Mouse (Mus musculus) intestine, embryonic 14.5 days (tissue): ENCODE data around the gene Csrnp3. TPM values are rescaled to one million over a fixed set of nuclear protein-coding genes. Genes with fewer than 3 reads are reported as not detected.

Source experiments
- ATAC-seq: fragments of 200-750 bp; cut with Nextera tagmentation; replicated peaks from 2 replicates; pipeline ENCODE4 v1.8.0; 2017; ENCODE audit warnings: low read depth, moderate number of reproducible peaks, moderate TSS enrichment, moderate library complexity; ENCODE audit not compliant: low FRiP score, low TSS enrichment
- DNase-seq: peaks from one replicate; pipeline ENCODE4 v3.0.0-alpha.2; 2018; ENCODE audit warnings: low spot score
- H3K27ac ChIP-seq: fragments of 300-500 bp; sonication (generic); 2 replicates; pipeline ENCODE4 v1.5.1; 2014; ENCODE audit warnings: low read depth, mild to moderate bottlenecking, control low read depth
- H3K27me3 ChIP-seq: fragments of 300-500 bp; sonication (generic); replicated peaks from 2 replicates; pipeline ENCODE4 v1.6.1; 2014; ENCODE audit warnings: low read length, control low read depth; ENCODE audit not compliant: control insufficient read depth, insufficient read depth
- H3K36me3 ChIP-seq: fragments of 300-500 bp; sonication (generic); 2 replicates; pipeline ENCODE4 v1.6.1; 2014; ENCODE audit warnings: low read length, control low read depth; ENCODE audit not compliant: control insufficient read depth, insufficient read depth
- H3K4me1 ChIP-seq: fragments of 300-500 bp; sonication (generic); replicated peaks from 2 replicates; pipeline ENCODE4 v1.6.1; 2014; ENCODE audit warnings: low read length, control low read depth, mixed read lengths; ENCODE audit not compliant: control insufficient read depth, insufficient read depth
- H3K4me2 ChIP-seq: fragments of 300-500 bp; sonication (generic); 2 replicates; pipeline ENCODE4 v1.6.1; 2014; ENCODE audit warnings: low read length
- H3K4me3 ChIP-seq: fragments of 300-500 bp; sonication (generic); 2 replicates; pipeline ENCODE4 v1.5.1; 2014; ENCODE audit warnings: low read depth, low read length, control low read depth, mixed read lengths
- H3K9ac ChIP-seq: fragments of 300-500 bp; sonication (generic); 2 replicates; pipeline ENCODE4 v1.6.1; 2014; ENCODE audit warnings: mild to moderate bottlenecking, low read length
- H3K9me3 ChIP-seq: fragments of 300-500 bp; sonication (generic); 2 replicates; pipeline ENCODE4 v1.6.1; 2016; ENCODE audit warnings: low read length, control low read depth; ENCODE audit not compliant: control insufficient read depth
- WGBS: fragments of 180-500 bp; shearing (Covaris S2); extraction: QIAGEN DNeasy Blood & Tissue Kit; methylation state at CpG from one replicate; pipeline ENCODE4 v1.1.7; 2014; 5-methylcytosine and 5-hydroxymethylcytosine counted together
- polyA plus RNA-seq: library from polyadenylated mRNA; unstranded; fragments of >200 nt; fragmentation: Nextera tagmentation; extraction: Ambion mirVana; gene quantifications from 2 replicates; pipeline ENCODE4 v1.2.1, GENCODE M21; 2014

Csrnp3 gene
- polyA plus RNA-seq, 1 experiment from 2014 or later, result 2.8 TPM

DNA sequence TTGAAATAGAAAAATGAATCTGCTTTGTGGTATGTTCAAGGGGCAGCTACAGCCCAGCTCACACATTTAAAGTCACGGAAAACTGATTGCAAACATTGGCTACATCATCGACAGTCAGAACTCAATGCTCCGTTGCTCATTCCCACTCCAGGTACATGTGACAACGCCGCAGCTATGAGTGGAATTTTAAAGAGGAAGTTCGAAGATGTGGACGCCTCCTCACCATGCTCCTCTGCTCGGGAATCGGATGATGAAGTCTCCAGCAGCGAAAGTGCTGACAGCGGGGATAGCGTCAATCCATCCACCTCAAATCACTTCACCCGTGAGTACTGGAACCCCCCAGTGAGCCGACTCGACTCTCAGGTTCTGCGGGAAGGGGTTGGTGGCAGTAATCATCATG lies 103.2 kb downstream of the Csrnp3 start:
- Histone ChIP-seq H3K27me3 (no peaks in the 10 kb centered on the region), H3K4me1 (no peaks in the 10 kb centered on the region), H3K4me2 (no peak overlapping the region), H3K9ac (no peak overlapping the region), H3K36me3 (no peaks in the 10 kb centered on the region; the same call in 1 of the 2 replicates), H3K27ac (no peak overlapping the region), H3K4me3 (no peak overlapping the region), H3K9me3 (no peaks in the 10 kb centered on the region)
- DNase-seq (no peak), ATAC-seq (no peak)
- WGBS, result 88% methylated on average over 16 of the region's 16 CpGs

DNA sequence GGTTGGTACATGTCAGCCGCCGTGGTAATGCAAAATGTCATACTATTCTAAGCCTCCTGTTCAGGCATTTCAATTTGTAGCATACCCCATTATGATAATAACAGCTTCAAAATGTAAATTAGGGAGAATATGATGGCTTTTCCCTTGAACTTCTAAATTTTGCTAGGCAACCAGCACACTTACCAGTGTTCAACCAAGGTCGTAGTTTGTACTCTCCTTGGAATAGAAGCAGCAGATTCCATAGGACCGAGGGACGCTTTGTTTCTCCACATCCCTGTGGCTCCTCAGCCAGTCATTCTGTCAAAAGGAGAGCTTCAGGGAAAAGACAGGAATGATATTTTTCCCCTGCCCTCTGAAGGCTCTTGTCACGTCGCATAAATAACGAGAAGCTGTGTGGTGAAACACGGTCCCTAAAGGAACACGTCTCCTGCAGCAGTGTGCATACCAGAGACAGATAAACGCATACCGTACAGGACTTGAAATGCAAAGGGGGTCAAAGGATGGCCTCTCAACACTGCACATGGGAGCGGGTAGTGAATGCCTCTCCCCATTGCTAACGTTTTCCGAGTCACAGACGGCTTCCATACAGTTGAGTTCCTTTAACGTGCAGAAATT lies 108.3 kb downstream of the Csrnp3 start:
- Histone ChIP-seq H3K27me3 (no peaks in the 10 kb centered on the region), H3K4me3 (no peak overlapping the region), H3K36me3 (no peaks in the 10 kb centered on the region; the same call in 1 of the 2 replicates), H3K4me1 (no peaks in the 10 kb centered on the region), H3K27ac (no peak overlapping the region), H3K9ac (no peak overlapping the region), H3K9me3 (no peaks in the 10 kb centered on the region), H3K4me2 (no peak overlapping the region)
- DNase-seq, result no peak
- 66% methylated on average over 17 of the region's 17 CpGs for WGBS
- ATAC-seq, result no peak

- H3K4me2 ChIP-seq, result no peak overlapping the region
- H3K9me3 ChIP-seq, result no peaks in the 10 kb centered on the region
- DNase-seq (no peak), ATAC-seq (no peak)
- no peaks in the 10 kb centered on the region for H3K27me3 ChIP-seq
- WGBS, result 83% methylated on average over 1 of the region's 1 CpGs
- H3K4me1 ChIP-seq, result no peaks in the 10 kb centered on the region
- no peak overlapping the region for H3K27ac ChIP-seq
- H3K4me3 ChIP-seq, result no peak overlapping the region
- no peak overlapping the region for H3K9ac ChIP-seq
- no peaks in the 10 kb centered on the region for H3K36me3 ChIP-seq
Measured at GRCm38 (mm10) chr2:65955804-65956203, 110.2 kb downstream of the Csrnp3 start.

DNA sequence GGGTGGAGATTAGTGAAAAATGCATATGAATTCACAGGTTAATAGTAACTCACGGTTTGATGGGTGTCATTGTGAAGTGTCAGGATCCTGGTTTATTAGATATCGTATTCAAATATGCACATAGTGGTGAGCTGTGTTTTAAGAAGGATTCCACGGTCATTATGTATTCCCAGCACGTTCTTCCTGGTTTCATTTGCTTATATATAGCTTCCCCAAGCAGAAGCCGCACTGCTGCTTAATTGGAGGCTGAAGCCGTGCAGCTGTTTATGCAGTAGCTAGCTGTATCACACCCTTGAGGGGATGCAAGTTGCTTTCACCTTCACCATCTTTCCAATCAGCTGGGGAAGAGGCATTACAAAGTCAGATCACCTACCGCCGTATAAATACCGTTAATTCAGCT lies 111.2 kb downstream of the Csrnp3 start:
- WGBS, result 76% methylated on average over 9 of the region's 9 CpGs
- H3K9ac ChIP-seq, result no peak overlapping the region

GRCm38 (mm10) chr2:65963420-65963819 lies 117.9 kb downstream of the Csrnp3 start:
- Histone ChIP-seq H3K4me2 (no peak overlapping the region), H3K4me1 (no peaks in the 10 kb centered on the region), H3K9me3 (no peaks in the 10 kb centered on the region), H3K4me3 (no peak overlapping the region), H3K9ac (no peak overlapping the region), H3K27ac (no peak overlapping the region), H3K27me3 (no peaks in the 10 kb centered on the region), H3K36me3 (no peaks in the 10 kb centered on the region)
- ATAC-seq (no peak), DNase-seq (no peak)
- WGBS, result 71% methylated on average over 4 of the region's 4 CpGs

More for the DNA sequence above, 111.2 kb downstream of the Csrnp3 start:
- Histone ChIP-seq H3K4me2 (no peak overlapping the region), H3K27ac (no peak overlapping the region), H3K36me3 (no peaks in the 10 kb centered on the region), H3K9me3 (no peaks in the 10 kb centered on the region), H3K4me3 (no peak overlapping the region), H3K27me3 (no peaks in the 10 kb centered on the region), H3K4me1 (no peaks in the 10 kb centered on the region)
- DNase-seq (no peak), ATAC-seq (no peak)

DNA sequence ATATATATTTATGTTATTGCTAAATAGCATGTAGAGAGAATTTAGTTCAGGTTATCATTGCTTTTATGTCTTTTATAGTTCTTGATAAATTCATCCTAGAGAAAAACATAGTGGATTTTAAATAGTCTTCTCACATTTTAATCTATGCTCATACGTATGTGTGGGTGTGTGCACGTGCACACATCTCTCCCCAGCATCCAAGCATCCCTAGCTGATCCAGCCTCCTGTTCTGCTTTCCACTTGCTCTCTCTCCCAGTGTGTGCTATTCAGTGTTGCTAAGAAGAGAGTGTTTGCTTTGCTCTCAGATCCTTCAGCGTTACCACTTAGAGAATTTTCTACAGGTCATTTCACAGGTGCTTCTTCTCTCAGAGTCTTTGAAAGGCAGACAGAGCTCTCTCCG lies 123.2 kb downstream of the Csrnp3 start:
- WGBS, result 62% methylated on average over 4 of the region's 4 CpGs

GRCm38 (mm10) chr2:65973907-65974306 lies 128.3 kb downstream of the Csrnp3 start:
- Histone ChIP-seq H3K4me2 (no peak overlapping the region), H3K9me3 (peaks cover 2% of the 10 kb centered on the region; the same call in 1 of the 2 replicates), H3K4me1 (no peaks in the 10 kb centered on the region), H3K27me3 (no peaks in the 10 kb centered on the region), H3K4me3 (no peak overlapping the region), H3K36me3 (no peaks in the 10 kb centered on the region), H3K9ac (no peak overlapping the region), H3K27ac (no peak overlapping the region)
- ATAC-seq, result no peak
- no peak for DNase-seq
- WGBS, result 92% methylated on average over 4 of the region's 4 CpGs

More for the DNA sequence above, 123.2 kb downstream of the Csrnp3 start:
- Histone ChIP-seq H3K27me3 (no peaks in the 10 kb centered on the region), H3K4me2 (no peak overlapping the region), H3K9ac (no peak overlapping the region), H3K4me1 (no peaks in the 10 kb centered on the region), H3K27ac (no peak overlapping the region), H3K36me3 (no peaks in the 10 kb centered on the region), H3K9me3 (peaks cover 2% of the 10 kb centered on the region; the same call in 1 of the 2 replicates), H3K4me3 (no peak overlapping the region)
- DNase-seq, result no peak
- no peak for ATAC-seq

DNA sequence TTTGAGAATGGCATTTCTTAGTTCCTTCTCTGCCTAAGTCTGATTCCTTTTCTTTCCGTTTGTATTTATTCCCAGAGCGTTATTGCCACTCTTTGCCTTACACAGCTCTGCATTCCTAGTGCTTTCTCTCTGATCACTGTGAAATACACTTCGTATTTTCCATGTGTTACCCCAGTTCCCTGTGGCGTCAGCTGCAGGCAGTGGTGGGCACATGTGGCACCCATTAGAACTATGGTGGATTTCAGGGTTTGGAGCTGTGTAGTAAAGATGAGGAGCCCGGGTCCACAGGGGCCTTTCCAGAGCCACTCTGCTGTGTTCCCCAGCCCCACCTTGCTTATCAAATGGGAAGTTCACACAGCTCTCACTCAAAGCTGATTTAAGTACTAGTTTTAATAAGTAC lies 129.8 kb downstream of the Csrnp3 start:
- Histone ChIP-seq H3K27ac (no peak overlapping the region), H3K4me2 (no peak overlapping the region), H3K9me3 (peaks cover 2% of the 10 kb centered on the region; the same call in 1 of the 2 replicates), H3K9ac (no peak overlapping the region), H3K4me1 (0 out of 2 replicates have a peak, but pooled peaks cover 3% of the 10 kb centered on the region), H3K4me3 (no peak overlapping the region), H3K27me3 (no peaks in the 10 kb centered on the region), H3K36me3 (no peaks in the 10 kb centered on the region)
- ATAC-seq, result no peak
- WGBS, result 85% methylated on average over 5 of the region's 5 CpGs
- no peak for DNase-seq
